Mouse (Mus musculus) spleen, adult 2 months (tissue): ENCODE results near the gene As3mt.

ENCODE experiments used
- CTCF ChIP-seq: fragments of 200-500 bp; IDR thresholded peaks from 2 replicates; pipeline ENCODE4 v1.5.1; 2011; ENCODE audit warnings: mild to moderate bottlenecking, inconsistent platforms; ENCODE audit not compliant: insufficient read depth, insufficient read length, insufficient replicate concordance; ENCODE audit errors: extremely low read depth
- POLR2A ChIP-seq: fragments of 200-500 bp; IDR thresholded peaks from 2 replicates; pipeline ENCODE4 v1.6.1; 2011; ENCODE audit warnings: low read depth, low read length, inconsistent platforms

DNA sequence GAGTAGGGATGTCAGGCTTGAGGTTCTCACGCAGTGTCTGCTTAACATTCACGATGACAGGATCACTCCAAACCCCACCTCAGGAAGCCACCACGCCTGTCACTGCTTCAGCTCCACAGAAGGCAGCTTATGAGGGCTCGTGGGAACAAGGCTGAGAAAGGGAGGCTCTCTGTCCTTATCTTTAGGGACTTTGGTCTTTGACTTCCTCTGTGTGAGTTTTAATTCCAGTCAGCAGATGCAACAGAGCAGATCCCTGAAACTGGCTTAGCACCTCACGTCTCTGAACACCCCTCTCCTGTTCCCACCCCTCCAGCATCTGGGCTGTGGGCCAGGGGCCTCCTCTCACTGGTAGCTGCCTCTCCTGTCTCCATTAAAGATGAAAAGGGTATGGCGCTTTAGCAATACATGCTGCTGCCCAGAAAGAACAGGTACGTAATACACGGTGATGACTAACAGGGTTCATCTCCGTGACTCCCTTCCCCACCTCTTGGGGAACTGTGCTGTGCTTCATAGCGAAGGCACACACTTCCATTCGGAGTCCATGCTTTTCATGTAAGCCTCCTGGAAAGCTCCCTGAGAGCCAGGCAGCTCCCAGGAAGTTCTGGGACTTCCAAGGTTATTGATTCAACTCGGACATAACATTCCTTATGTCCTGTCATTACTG, 27.4 kb upstream of the As3mt start:
- no peak for TF ChIP-seq CTCF
- no peak for TF ChIP-seq POLR2A
